Mouse (Mus musculus) liver, embryonic 14.5 days (tissue): ENCODE measurements at regions not wholly inside any gene's neighbourhood (a gene's known extent, or its start where the extent isn't known, plus 50 kb on each side); places are given as distances from the start of the nearest gene placed in this dataset.

Experiments
- CTCF ChIP-seq: IDR thresholded peaks from 2 replicates; pipeline ENCODE4 v1.5.1; 2016; ENCODE audit warnings: antibody characterized with exemption, low read depth, control low read depth
- EP300 ChIP-seq: IDR thresholded peaks from 2 replicates; pipeline ENCODE4 v1.6.1; 2016; ENCODE audit warnings: antibody characterized with exemption, low read depth

DNA sequence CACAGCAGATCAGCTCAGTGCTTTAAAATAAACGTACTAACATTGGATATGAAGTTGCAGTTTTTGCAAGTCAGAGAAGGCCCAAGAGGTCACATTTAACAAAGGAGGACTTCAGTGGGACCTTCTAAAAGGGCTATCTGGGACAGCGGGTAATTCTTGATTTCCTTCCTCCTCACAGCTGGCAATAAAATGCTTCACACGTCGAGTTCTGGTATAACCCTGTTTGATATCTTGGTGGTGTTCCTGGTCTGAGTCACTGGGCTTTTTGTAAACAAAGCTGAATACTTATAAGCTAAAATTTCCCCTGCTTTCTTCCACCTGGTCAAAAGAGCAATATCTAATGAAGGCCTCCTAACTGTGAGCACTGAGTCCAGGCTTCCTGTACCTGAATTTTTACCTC, 187.9 kb downstream of the Rnd3 start:
- TF ChIP-seq CTCF (no peak), EP300 (no peak)
